Mouse (Mus musculus) E14TG2a.4 (cell line): ENCODE results near the gene Nsun2.

ENCODE experiments used
- CTCF ChIP-seq: conservative IDR thresholded peaks from 2 replicates; pipeline ENCODE4 v1.5.1; 2014; ENCODE audit warnings: low read length
- POU5F1 ChIP-seq: IDR thresholded peaks from 2 replicates; pipeline ENCODE4 v1.6.1; 2014; ENCODE audit warnings: low read length, borderline replicate concordance

DNA sequence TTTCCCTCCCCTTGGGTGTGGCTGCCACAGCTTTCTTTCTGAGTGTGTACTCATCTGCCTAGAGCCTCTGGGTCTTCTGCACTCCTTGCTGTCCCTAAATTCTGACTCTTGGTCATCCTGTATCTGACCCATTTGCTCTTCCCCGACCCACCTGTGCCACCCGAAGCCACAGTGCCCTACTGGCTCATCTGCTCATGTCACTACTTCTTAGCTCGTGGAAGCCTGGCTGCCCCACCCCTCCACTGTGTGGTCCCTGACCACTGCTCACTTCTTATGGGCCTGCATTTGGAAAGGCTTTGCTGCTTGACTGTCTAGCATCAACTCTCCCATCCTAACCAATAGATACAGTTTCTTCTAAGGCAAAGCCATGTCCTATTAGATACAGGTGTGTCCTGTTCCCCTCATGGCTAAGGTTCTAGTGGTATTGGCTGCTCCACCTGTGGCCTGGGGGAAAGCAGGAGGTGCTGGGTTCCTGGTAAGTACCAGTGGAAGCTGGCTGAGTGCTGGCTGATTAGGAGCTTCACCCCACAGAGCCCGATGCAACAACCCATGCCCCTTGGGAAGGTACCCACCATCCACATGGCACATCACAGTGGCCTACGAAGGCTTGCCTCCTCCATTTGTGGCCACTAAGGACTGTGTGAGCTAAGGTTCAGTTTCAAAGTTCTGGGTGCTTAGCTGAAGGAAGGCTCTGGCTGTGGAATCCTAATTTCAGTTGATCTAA is 139.8 kb downstream of the Nsun2 start:
- no peak for TF ChIP-seq CTCF
- TF ChIP-seq POU5F1, result no peak
